Mouse (Mus musculus) heart, embryonic 14.5 days (tissue): ENCODE data around the gene Idh2. TPM values are rescaled to one million over a fixed set of nuclear protein-coding genes. Genes with fewer than 3 reads are reported as not detected.
A peak's percentile ranks its signal among the peaks of the same experiment; 100 is the strongest.

Experiments
- ATAC-seq: fragments of 200-750 bp; cut with Nextera tagmentation; 2 replicates; pipeline ENCODE4 v1.8.0; 2017; ENCODE audit warnings: low read depth, moderate TSS enrichment; ENCODE audit not compliant: insufficient number of reproducible peaks, insufficient read depth, low FRiP score
- H3K27ac ChIP-seq, 2 experiments: fragments of 200-500 bp in 1 of 2; fragments of 300-500 bp in 1 of 2; sonication (generic) in 1 of 2; replicated peaks in 1 of 2; 2 replicates each; pipeline ENCODE4 v1.5.1; 2012 to 2014; ENCODE audit warnings: low read depth in 2 of 2, low read length in 2 of 2, control low read depth in 1 of 2, mild to moderate bottlenecking in 1 of 2, mixed read lengths in 1 of 2; ENCODE audit not compliant: control insufficient read depth in 1 of 2, insufficient read depth in 1 of 2
- H3K27me3 ChIP-seq: fragments of 300-500 bp; sonication (generic); 2 replicates; pipeline ENCODE4 v1.6.1; 2014; ENCODE audit warnings: mild to moderate bottlenecking, low read length, control low read depth; ENCODE audit not compliant: control insufficient read depth, insufficient read depth
- H3K36me3 ChIP-seq: fragments of 300-500 bp; sonication (generic); 2 replicates; pipeline ENCODE4 v1.6.1; 2014; ENCODE audit warnings: mild to moderate bottlenecking, control low read depth, low read length, mixed read lengths; ENCODE audit not compliant: control insufficient read depth, insufficient read depth
- H3K4me1 ChIP-seq, 2 experiments: fragments of 200-500 bp in 1 of 2; fragments of 300-500 bp in 1 of 2; sonication (generic) in 1 of 2; 2 replicates each; pipeline ENCODE4 v1.6.1; 2012 to 2014; ENCODE audit warnings: low read length in 2 of 2, control low read depth in 1 of 2, mixed read lengths in 1 of 2; ENCODE audit not compliant: control insufficient read depth in 2 of 2, insufficient read depth in 2 of 2
- H3K4me2 ChIP-seq: fragments of 300-500 bp; sonication (generic); 2 replicates; pipeline ENCODE4 v1.6.1; 2014; ENCODE audit warnings: mild to moderate bottlenecking, low read length
- H3K4me3 ChIP-seq, 2 experiments: fragments of 200-500 bp in 1 of 2; fragments of 300-500 bp in 1 of 2; sonication (generic) in 1 of 2; 2 replicates each; pipeline ENCODE4 v1.5.1; 2012 to 2014; ENCODE audit warnings: low read length in 2 of 2, mild to moderate bottlenecking in 2 of 2, control low read depth in 1 of 2, low read depth in 1 of 2, moderate library complexity in 1 of 2; ENCODE audit not compliant: control insufficient read depth in 1 of 2, insufficient read depth in 1 of 2
- H3K9ac ChIP-seq: fragments of 300-500 bp; sonication (generic); 2 replicates; pipeline ENCODE4 v1.6.1; 2014; ENCODE audit warnings: mild to moderate bottlenecking, low read length
- H3K9me3 ChIP-seq: fragments of 300-500 bp; sonication (generic); 2 replicates; pipeline ENCODE4 v1.6.1; 2016; ENCODE audit warnings: low read length, control low read depth; ENCODE audit not compliant: control insufficient read depth
- WGBS: fragments of 180-500 bp; shearing (Covaris S2); extraction: QIAGEN DNeasy Blood & Tissue Kit; methylation state at CpG from one replicate; pipeline ENCODE4 v1.1.7; 2014; 5-methylcytosine and 5-hydroxymethylcytosine counted together
- polyA plus RNA-seq: library from polyadenylated mRNA; unstranded; fragments of >200 nt; fragmentation: Nextera tagmentation; extraction: Ambion mirVana; gene quantifications from 2 replicates; pipeline ENCODE4 v1.2.1, GENCODE M21; 2014

Idh2 gene
- polyA plus RNA-seq, 1 experiment from 2014 or later = 2,473 TPM

GRCm38 (mm10) chr7:80073506-80073905, 41.7 kb downstream of the Idh2 start:
- Histone ChIP-seq H3K9ac (no peak overlapping the region), H3K27ac (no peak overlapping the region), H3K27me3 (no peaks in the 10 kb centered on the region), H3K4me3 (no peak overlapping the region), H3K36me3 (no peaks in the 10 kb centered on the region), H3K4me1 (peaks cover 59 to 77% of the 10 kb centered on the region in 2 experiments), H3K9me3 (no peaks in the 10 kb centered on the region), H3K4me2 (no peak overlapping the region)
- no peak for ATAC-seq
- 84% methylated on average over 8 of the region's 8 CpGs for WGBS

GRCm38 (mm10) chr7:80072297-80072696, 42.9 kb downstream of the Idh2 start:
- H3K4me3 ChIP-seq = no peak overlapping the region
- H3K9me3 ChIP-seq = no peaks in the 10 kb centered on the region
- no peaks in the 10 kb centered on the region for H3K36me3 ChIP-seq
- H3K4me2 ChIP-seq = no peak overlapping the region
- H3K9ac ChIP-seq = no peak overlapping the region
- WGBS = 79% methylated on average over 6 of the region's 6 CpGs
- no peaks in the 10 kb centered on the region for H3K27me3 ChIP-seq
- no peak overlapping the region for H3K27ac ChIP-seq
- no peak for ATAC-seq
- H3K4me1 ChIP-seq = peaks cover 52 to 64% of the 10 kb centered on the region in 2 experiments

DNA sequence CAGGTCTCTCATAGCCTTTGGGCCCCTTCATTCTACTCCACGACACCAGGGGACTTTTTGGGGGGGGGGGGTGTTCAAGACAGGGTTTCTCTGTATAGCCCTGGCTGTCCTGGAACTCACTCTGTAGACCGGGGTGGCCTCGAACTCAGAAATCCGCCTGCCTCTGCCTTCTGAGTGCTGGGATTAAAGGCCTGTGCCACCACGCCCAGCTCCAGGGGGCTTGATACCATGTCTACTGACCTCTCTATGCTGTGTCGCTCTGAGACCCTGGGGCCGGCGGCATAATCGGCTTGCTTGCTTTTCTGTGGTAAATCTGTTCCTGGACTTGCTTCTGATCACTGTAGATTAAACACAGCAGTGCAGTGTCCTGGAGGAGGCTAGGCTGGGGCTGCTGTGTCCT, 44.0 kb downstream of the Idh2 start:
- no peak overlapping the region for H3K4me2 ChIP-seq
- no peak overlapping the region for H3K9ac ChIP-seq
- H3K27ac ChIP-seq = no peak overlapping the region
- WGBS = 89% methylated on average over 9 of the region's 9 CpGs
- H3K4me1 ChIP-seq = peaks cover 45 to 61% of the 10 kb centered on the region in 2 experiments
- ATAC-seq = no peak
- H3K9me3 ChIP-seq = no peaks in the 10 kb centered on the region
- no peaks in the 10 kb centered on the region for H3K36me3 ChIP-seq
- H3K4me3 ChIP-seq = no peak overlapping the region
- H3K27me3 ChIP-seq = no peaks in the 10 kb centered on the region

DNA sequence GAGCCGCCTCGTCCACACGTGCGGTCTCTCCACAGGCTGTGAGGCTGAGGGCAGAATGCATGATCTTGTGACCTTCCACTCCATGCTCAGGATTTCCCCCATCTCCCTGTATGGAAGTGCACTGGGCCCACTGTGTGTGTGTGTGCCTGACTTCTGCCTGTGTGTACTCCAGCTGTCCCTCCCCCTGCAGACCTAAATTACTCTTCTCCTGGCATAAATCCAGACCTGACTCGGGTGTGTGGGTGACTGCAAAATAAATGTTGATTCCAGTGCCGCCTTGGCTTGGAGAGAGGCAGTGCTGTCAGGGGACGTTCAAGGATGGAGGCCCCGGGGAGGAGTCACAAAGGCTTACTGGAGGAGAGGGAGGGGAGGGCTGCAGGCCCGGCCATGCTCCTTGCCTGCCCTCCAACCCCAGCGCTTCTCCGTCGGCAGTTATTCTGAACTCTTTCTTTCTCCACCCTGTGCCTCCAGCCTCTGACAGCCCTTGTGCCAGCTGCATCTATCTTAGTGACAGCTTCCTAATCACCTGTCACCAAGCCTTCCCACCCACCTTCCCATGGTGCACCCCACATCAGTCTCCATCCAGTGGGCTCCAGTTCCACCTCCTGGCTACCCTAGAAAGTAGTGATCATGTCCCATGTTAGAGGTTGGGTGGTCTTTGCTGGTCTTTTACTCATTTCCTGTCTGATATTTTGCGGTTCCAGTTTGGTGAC, 45.4 kb downstream of the Idh2 start:
- no peaks in the 10 kb centered on the region for H3K27me3 ChIP-seq
- H3K36me3 ChIP-seq = no peaks in the 10 kb centered on the region
- 0 out of 2 replicates have a peak, but pooled peaks have one; percentile 38 for ATAC-seq
- peak overlapping the region; percentile 42 for H3K4me2 ChIP-seq
- H3K27ac ChIP-seq = peak overlapping the region; percentile 35 to 81
- H3K4me1 ChIP-seq = peaks cover 40 to 56% of the 10 kb centered on the region in 2 experiments
- 13% methylated on average over 13 of the region's 13 CpGs for WGBS
- no peaks in the 10 kb centered on the region for H3K9me3 ChIP-seq
- peak overlapping the region; percentile 39; the same call in 1 of the 2 replicates for H3K9ac ChIP-seq
- no peak overlapping the region for H3K4me3 ChIP-seq

DNA sequence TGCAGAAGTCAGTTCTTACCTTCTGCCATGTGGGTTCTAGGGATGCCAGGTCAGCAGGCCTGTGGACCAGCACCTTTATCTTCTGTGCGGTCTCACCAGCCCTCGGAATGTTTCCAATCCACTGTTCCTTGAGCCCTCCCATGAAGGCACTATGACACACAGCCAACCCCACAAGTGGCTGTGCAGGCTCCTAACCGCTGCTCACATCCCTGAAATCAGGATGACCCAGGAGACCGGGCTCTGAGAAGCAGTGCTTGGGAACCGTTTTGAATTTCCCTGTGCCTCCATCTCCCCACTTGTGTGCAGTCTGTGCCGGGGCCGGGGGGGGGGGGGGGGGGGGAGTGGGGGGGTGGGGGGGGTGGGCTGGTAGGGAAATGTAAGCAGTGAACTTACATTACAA, 46.9 kb downstream of the Idh2 start:
- Histone ChIP-seq H3K27me3 (no peaks in the 10 kb centered on the region), H3K4me2 (no peak overlapping the region), H3K4me3 (no peak overlapping the region), H3K9ac (no peak overlapping the region), H3K9me3 (no peaks in the 10 kb centered on the region), H3K4me1 (peaks cover 33 to 44% of the 10 kb centered on the region in 2 experiments), H3K36me3 (no peaks in the 10 kb centered on the region), H3K27ac (no peak overlapping the region)
- ATAC-seq = no peak
- 73% methylated on average over 5 of the region's 7 CpGs for whole genome bisulfite sequencing

DNA sequence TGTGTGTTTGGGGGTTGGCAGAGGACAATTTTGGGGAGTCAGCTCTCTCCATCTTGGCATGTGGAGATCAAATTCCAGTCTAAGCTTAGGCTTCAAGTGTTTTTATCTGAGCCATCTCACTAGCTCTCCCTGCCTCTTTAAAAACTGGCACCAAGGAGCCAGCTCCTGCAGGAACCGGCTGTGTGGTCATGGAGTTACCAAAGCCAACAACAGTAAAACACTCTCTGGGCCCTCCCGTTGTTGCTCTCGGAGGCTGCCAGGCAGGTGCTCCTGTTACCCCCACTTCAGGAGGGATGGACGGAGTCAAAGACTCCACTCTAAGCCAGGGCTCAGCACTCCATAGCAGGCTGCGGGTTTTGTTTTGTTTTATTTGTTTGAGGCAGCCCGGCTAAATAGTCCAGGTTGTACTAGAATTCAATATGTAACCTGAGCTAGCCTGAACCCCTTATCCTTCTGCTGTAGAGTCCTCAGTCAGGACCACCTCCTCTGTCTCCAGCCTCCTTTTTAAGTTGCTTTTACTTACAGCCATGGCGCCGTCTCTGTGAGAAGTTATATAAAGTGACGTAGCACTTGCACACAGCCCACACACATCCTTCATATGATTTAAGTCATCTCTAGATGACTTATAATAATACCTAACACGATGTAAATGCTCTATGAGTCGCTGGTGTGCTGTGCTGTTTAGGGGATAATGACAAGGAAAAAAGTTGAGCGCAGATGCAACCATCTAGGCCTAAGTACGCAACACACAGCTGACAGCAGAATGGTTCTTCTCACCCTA, 48.3 kb downstream of the Idh2 start:
- no peaks in the 10 kb centered on the region for H3K9me3 ChIP-seq
- ATAC-seq = no peak
- peaks cover 33 to 41% of the 10 kb centered on the region in 2 experiments for H3K4me1 ChIP-seq
- no peak overlapping the region for H3K4me3 ChIP-seq
- no peak overlapping the region for H3K9ac ChIP-seq
- no peak overlapping the region for H3K4me2 ChIP-seq
- 76% methylated on average over 13 of the region's 13 CpGs for WGBS
- H3K27ac ChIP-seq = no peak overlapping the region
- no peaks in the 10 kb centered on the region for H3K36me3 ChIP-seq
- no peaks in the 10 kb centered on the region for H3K27me3 ChIP-seq

GRCm38 (mm10) chr7:80065250-80065649, 49.9 kb downstream of the Idh2 start:
- Histone ChIP-seq H3K4me3 (no peak overlapping the region), H3K27ac (peak overlapping the region in 1 of 2 experiments; percentile 9; a peak in 2 of 4 replicates), H3K9me3 (no peaks in the 10 kb centered on the region), H3K36me3 (no peaks in the 10 kb centered on the region), H3K4me1 (peaks cover 35 to 40% of the 10 kb centered on the region in 2 experiments), H3K27me3 (no peaks in the 10 kb centered on the region), H3K4me2 (no peak overlapping the region), H3K9ac (no peak overlapping the region)
- ATAC-seq = no peak
- 50% methylated on average over 3 of the region's 3 CpGs for WGBS
